Mouse (Mus musculus) lung, postnatal 4 days (tissue): Measurements from ENCODE around the gene Rad1.
"Not testable (repeated sequence)": the region's sequence is repeated elsewhere in the genome, so short reads cannot be mapped to it uniquely, and the experiment has no call there.

Source experiments
- DNase-seq, 2 experiments: peaks; one replicate each; pipeline ENCODE4 v3.0.0; 2021

Gene Rad1

GRCm38 (mm10) chr15:10515166-10515565, 29.3 kb downstream of the Rad1 start:
- DNase-seq = no peak

GRCm38 (mm10) chr15:10525896-10526295, 40.1 kb downstream of the Rad1 start:
- no peak for DNase-seq

- DNase-seq = no peak
Measured at GRCm38 (mm10) chr15:10531352-10531751, 45.5 kb downstream of the Rad1 start.

DNA sequence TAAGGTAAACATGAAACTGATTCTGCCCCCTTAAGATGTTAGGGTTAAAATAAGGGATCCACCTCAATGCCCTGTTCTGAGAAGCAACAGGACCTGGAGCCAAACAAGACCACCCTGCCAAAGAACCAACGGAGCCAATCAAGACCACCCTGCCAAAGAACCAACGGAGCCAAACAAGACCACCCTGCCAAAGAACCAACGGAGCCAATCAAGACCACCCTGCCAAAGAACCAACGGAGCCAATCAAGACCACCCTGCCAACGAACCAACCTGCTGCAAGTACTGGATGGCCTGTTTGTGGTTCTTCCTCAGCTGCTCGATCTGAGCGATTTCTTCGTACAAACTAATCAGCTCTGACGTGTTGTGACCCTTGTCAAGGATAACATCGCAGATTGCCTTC, 47.5 kb downstream of the Rad1 start:
- not testable (repeated sequence) for DNase-seq

GRCm38 (mm10) chr15:10534591-10534990, 48.8 kb downstream of the Rad1 start:
- no peak for DNase-seq

DNA sequence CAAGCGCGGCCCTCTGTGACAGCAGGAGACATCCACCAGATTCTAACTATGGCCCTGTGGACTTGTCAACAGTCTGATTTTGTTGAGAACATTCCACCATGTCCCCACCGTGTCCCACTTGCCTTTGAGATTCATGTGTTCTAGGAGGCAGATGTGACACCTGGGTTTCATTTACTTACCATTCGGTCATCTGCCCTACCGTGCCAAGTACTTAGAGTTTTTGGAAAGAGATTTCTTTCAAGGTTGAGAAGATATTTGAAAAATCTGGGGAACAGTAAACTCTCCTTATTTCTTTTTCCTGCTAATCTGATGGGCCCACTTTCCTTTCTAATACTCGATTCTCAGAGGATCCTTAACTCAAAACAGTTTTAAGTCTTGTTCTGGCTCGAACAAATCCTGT, 50.2 kb downstream of the Rad1 start:
- no peak for DNase-seq

GRCm38 (mm10) chr15:10540271-10541088, 54.7 kb downstream of the Rad1 start:
- DNase-seq = no peak
